Mouse (Mus musculus) thymus, adult 2 months (tissue): ENCODE measurements around the gene Bicra.

Source experiments
- CTCF ChIP-seq: fragments of 200-500 bp; IDR thresholded peaks from 2 replicates; pipeline ENCODE4 v1.5.1; 2012; ENCODE audit warnings: mild to moderate bottlenecking, control low read depth, low read length, moderate library complexity, borderline replicate concordance; ENCODE audit not compliant: control insufficient read depth, poor library complexity, insufficient read depth; ENCODE audit errors: extremely low read depth
- POLR2A ChIP-seq: fragments of 200-500 bp; IDR thresholded peaks from 2 replicates; pipeline ENCODE4 v1.6.1; 2012; ENCODE audit warnings: mild to moderate bottlenecking, low read length, control low read depth, moderate library complexity; ENCODE audit not compliant: control insufficient read depth, poor library complexity, insufficient read depth; ENCODE audit errors: extremely low read depth

- peak; percentile 77; the same call in 1 of the 2 replicates for TF ChIP-seq CTCF
- no peak for TF ChIP-seq POLR2A
These were observed 35.0 kb downstream of the Bicra start for GRCm38 (mm10) chr7:16012576-16013263.
